Mouse (Mus musculus) liver, embryonic 14 days (tissue): ENCODE data around the gene Il15. TPM values are rescaled to one million over a fixed set of nuclear protein-coding genes. Genes with fewer than 3 reads are reported as not detected.

Experiments
- polyA plus RNA-seq: library from polyadenylated mRNA; depleted of rRNA; stranded (reverse); fragments of >200 nt; gene quantifications from 2 replicates; pipeline ENCODE4 v1.2.3, GENCODE M21; 2012; rRNA removed

The Il15 gene
- 2.9 and 4.1 TPM in 2 replicates for polyA plus RNA-seq

GRCm38 (mm10) chr8:82402686-82403330 lies at the start of gene Il15:
Il15 (minus strand) TSS chr8:82403222.

